Mouse (Mus musculus) left cerebral cortex, adult 2 months (tissue): Measurements from ENCODE around the gene Cldn14. TPM values are rescaled to one million over a fixed set of nuclear protein-coding genes. Genes with fewer than 3 reads are reported as not detected.

Experiments
- DNase-seq, 2 experiments: peaks; one replicate each; pipeline ENCODE4 v3.0.0; 2021 to 2022; ENCODE audit warnings: low spot score in 2 of 2, mixed read lengths in 1 of 2; ENCODE audit errors: extremely low spot score in 1 of 2
- H3K27ac ChIP-seq: fragments of 200-600 bp; 2 replicates; pipeline ENCODE4 v1.8.1; 2022
- H3K4me3 ChIP-seq: fragments of 200-600 bp; 2 replicates; pipeline ENCODE4 v1.8.1; 2022
- CTCF ChIP-seq: fragments of 200-600 bp; IDR thresholded peaks from 2 replicates; pipeline ENCODE4 v1.8.1; 2022; ENCODE audit warnings: antibody characterized with exemption, mild to moderate bottlenecking, moderate library complexity
- intact Hi-C: fragments of 180-260 bp; cut with DNase I; formaldehyde crosslinking; loops from one replicate; pipeline ENCODE4 v1.15.1; 2025
- long read RNA-seq, 2 experiments: library from polyadenylated mRNA; stranded (forward); transcript quantifications; one replicate each; pipeline ENCODE4 v2.0.0; 2021; ENCODE audit warnings: borderline mapping rate in 2 of 2
- total RNA-seq, 2 experiments: library from RNA; stranded (reverse); gene quantifications; 2 replicates each; pipeline ENCODE4 v1.2.3; 2021

Gene Cldn14
- total RNA-seq = 1 to 10 TPM in 1 of 2 experiments, under 1 TPM in 1; 0.63 to 1.0 TPM
- long read RNA-seq, experiment 1 = 0 reads
- long read RNA-seq, experiment 2 = 0 reads

DNA sequence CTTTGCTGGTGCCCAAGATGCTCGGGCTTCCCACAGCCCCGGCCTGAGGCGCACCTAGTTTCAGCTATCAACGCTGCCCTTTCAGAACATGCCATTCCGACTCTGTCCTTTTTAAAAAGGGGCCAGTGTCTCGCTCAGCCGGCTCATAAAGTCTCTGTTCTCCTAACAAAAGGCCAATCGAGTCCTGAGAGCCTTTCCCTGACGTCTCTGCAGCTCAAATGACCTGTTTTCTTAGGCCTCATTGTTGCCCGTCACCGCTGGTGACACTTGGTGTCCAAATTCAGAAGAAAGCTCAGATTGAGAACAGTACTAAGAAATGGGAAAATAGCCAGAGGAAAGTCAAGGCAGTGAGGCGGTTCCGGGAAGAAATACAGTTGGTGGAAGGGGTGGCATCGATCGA is at the start of gene Cldn14:
Gene Cldn14 (minus strand): TSS at position 101 of the 400 bp plus-strand sequence.
- Histone ChIP-seq H3K27ac (no peak within 1 kb of the TSS), H3K4me3 (no peak within 1 kb of the TSS)
- intact Hi-C loops = no loop called here
- DNase-seq = no peak
- TF ChIP-seq CTCF = no peak

DNA sequence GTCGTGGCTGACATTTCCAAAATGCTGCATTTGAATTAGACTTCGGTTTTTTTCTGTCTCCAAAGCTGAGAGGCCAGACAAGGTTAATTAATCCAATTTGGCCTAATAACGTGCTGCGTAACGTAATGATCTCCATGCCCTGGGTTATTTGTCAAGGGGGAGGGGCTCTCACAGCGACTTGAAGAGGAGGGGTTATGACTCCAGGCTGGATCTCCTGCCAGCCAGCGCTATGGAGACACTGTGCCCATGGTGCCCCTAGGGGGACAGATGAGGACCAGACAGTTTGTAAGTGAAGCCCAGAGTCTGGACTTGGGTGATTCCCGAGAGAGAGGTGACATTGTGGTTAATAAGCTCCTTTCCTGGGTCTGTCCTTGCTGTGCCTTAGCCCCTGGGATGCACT is 46.9 kb upstream of the Cldn14 start:
- intact Hi-C loops = no loop called here
- no peak for DNase-seq
- TF ChIP-seq CTCF = no peak
- no peak overlapping the region for H3K4me3 ChIP-seq
- H3K27ac ChIP-seq = no peak overlapping the region

DNA sequence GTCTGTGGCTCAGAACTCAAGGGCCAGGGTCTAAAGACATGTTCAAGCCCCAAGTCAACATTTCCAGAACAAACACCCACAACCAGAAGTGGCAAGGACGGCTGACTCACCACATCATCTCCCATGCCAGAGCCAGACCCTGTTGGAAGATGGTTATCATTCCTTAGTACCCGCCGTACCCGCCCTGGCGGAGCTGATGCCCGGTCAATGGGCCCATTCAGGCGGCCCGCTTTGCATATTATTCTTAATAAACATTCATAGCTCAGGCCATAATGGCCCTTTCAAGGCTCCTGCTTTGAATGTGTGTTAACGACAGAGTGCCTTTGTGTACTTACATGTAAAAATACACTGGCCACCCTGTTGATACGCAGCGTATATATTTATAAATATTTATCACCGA is 46.5 kb upstream of the Cldn14 start:
- intact Hi-C loops = no loop called here
- DNase-seq = no peak
- Histone ChIP-seq H3K4me3 (no peak overlapping the region), H3K27ac (no peak overlapping the region)
- no peak for TF ChIP-seq CTCF

DNA sequence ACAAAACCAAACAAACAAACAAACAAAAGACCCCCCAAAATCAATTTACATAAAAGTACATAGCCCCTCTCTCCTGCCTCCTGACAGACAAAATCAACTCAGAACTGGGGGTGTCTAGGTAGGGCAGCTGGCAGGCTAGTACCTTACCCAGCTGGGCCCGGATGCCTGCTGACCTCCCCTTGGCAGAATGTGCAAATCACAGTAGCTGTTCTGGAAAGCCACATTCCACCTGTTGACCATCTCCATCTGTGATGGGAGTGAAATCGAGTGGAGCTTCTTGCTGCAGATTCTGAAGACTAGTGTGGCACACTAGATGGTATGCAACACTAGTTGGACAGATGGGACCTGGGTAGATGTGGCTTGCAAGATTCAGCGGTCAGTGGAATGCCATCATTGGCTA is 41.7 kb upstream of the Cldn14 start:
- Histone ChIP-seq H3K4me3 (no peak overlapping the region), H3K27ac (no peak overlapping the region)
- no peak for TF ChIP-seq CTCF
- intact Hi-C loops = no loop called here
- DNase-seq = no peak

DNA sequence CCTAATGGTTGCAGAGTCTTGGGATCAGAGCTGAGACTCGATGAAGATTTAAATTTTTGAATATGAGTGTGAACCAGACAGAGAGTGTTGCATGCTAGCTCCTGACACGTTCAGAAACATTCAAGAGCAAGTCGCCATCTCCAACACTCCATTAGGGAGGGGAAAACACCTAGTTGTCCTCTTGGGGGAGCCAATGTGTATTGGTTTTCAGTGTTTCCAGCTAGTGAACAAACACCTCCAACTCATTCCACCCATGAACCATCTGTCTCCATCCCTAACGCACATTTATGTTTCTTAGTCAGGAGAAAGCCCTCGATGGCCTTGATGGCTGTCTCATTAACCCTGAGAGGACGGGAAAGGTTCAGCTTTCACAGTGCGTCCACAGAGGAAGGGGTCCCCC is 36.4 kb upstream of the Cldn14 start:
- Histone ChIP-seq H3K27ac (no peak overlapping the region), H3K4me3 (no peak overlapping the region)
- peak; percentile 24; the same call in 1 of the 2 replicates for TF ChIP-seq CTCF
- intact Hi-C loops = no loop called here
- DNase-seq = peak in 1 of 2 experiments; percentile 10

DNA sequence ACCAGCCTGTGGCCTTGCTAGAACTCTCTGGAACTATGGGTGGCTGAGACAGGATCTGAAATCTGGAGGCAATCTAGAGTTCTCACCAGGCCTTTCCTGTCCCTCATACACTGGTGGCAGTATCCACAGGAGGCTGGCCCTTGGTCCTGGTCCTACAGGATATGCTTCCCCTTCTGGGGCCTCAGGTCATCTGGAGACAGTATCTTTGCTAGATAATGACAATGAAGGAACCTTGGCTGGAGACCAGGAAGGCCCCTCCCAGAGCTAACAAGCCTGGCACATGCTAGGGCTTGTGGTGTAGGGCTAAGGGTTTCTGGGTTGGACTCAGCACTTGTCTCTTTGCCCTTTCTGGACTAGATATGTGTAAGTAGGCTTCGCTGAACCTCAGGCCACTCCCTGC is 35.2 kb upstream of the Cldn14 start:
- DNase-seq = no peak
- intact Hi-C loops = no loop called here
- Histone ChIP-seq H3K27ac (no peak overlapping the region), H3K4me3 (no peak overlapping the region)
- TF ChIP-seq CTCF = no peak

DNA sequence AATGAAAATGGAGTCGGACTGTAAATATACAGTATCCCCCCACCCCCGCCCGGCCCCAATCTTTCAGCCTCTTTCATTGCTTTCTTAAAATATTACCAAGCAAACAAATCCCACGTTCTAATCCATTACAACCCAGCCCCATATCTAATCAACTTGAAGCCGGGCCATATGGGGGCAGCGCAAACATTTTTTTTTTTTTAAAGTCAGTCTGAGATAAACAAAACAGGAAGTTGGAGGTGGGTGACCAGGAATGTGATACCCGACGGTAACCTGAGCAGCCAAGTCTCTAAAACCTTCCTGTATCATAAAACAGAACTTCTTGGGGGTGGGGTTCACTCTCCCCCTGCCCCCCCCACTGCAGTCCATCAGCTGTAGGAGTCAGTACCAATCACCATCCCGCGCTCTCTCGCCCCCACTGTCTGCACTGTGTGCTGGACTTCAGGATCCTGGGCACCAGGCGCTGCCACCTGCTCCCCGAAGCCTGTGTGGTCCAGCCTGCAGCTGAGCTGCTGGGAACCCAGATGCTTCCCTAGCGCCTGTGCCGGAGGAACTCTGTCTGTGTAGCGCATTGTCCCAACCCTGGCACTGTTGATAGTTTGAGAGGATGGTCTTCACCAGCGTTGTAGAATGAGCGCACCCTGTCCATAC is 32.6 kb upstream of the Cldn14 start:
- no peak overlapping the region for H3K4me3 ChIP-seq
- intact Hi-C loops = no loop called here
- no peak for TF ChIP-seq CTCF
- H3K27ac ChIP-seq = no peak overlapping the region
- DNase-seq = no peak

DNA sequence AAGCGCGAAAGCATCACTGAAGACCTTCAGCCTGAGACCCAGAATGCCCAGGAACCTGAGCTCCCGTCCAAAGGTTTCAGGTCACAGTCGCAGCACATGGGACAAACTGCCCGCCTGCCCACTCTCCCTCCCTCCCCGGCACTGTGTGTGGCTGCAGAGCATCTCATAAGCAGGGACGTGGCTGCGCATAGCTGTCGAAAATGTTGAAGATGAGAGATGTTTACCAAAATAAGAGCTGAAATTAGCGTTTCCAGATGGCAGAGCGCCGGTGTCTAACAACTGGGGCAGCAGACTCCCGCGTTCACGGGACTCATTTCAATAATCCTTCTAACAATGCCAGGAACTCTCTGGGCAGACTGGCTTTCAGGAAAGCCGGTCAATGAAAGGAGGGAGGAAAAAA is 31.8 kb upstream of the Cldn14 start:
- DNase-seq = no peak

DNA sequence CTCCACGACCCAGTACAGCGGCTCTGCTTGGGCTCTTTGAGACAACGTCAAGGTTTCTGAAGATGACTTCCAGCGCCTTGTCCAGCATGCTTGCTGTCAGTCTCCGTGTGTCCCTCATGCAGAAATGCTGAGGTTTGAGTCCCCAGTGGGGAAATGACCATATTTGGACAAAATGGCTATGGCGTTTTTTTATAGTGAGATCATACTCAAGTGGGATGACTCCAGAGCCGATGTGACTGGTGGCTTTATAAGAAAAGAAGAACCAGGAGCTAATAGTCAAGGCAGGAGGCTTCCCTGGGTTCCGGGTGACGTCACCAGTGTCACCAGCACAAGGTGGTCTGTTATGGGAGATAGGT is 30.3 kb upstream of the Cldn14 start:
- no peak for DNase-seq
- intact Hi-C loops = loop anchor here (1.0 kb wide), 1 partner anchor 219 kb away; no protein-coding TSS in a partner anchor
- TF ChIP-seq CTCF = no peak
- Histone ChIP-seq H3K4me3 (no peak overlapping the region), H3K27ac (no peak overlapping the region)

More for the DNA sequence above, 31.8 kb upstream of the Cldn14 start:
- TF ChIP-seq CTCF = no peak
- intact Hi-C loops = no loop called here
- no peak overlapping the region for H3K27ac ChIP-seq
- no peak overlapping the region for H3K4me3 ChIP-seq

DNA sequence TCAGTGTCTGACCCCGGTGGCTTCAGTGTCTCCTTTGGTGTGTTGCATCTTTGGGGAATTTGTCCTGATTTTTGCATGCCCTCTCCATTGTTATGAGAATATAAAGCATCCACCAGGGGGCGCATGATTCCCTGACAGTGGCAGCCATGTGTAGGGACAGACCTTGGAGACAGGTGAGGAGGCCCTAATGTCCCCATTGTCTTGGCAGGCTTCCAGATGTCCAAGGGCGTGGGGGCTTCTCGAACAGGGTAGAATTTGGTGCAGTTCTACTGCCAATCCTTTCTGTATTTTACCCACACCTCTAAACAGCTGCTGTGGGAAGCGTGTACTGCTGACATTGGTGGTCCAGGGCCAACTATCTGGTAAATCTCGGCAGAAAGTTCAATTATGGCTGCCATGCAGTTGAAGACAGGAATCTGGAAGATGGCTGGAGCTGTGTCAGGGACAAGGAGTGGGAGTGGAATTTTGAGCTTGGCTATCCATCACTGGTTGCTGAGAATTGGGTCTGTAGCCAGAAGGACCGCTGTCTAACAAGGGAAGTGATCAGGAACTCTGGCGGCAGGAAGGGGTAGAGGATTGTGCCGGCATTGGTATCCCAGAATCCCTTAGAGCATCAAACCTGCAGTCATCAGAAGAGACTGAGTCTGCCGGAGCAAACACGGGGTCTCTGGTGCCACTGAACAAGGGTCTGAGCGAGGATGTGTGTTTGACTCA is 29.8 kb upstream of the Cldn14 start:
- peak; percentile 37 to 57 for DNase-seq
- Histone ChIP-seq H3K27ac (no peak overlapping the region), H3K4me3 (no peak overlapping the region)
- intact Hi-C loops = loop anchor here (1.0 kb wide), 1 partner anchor 220 kb away; no protein-coding TSS in a partner anchor
- peak; percentile 78 for TF ChIP-seq CTCF

DNA sequence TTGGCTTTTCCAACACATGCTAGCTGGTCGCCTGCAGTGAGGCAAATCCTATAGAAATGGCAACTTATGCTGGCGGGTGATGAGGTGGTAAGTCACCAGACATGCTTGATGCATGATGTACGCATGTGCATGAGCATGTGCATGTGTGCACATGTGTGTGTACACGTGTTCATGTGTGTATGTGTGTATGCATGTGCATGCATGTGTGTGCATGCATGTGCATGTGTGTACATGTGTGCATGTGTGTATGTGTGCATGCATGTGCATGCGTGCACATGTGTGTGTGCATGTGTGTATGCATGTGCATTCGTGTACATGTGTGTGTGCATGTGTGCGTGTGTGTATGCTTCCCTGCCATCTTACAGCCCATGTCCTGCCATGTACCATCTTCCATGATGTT is 28.6 kb upstream of the Cldn14 start:
- no peak for TF ChIP-seq CTCF
- intact Hi-C loops = no loop called here
- no peak overlapping the region for H3K27ac ChIP-seq
- no peak overlapping the region for H3K4me3 ChIP-seq
- no peak for DNase-seq

DNA sequence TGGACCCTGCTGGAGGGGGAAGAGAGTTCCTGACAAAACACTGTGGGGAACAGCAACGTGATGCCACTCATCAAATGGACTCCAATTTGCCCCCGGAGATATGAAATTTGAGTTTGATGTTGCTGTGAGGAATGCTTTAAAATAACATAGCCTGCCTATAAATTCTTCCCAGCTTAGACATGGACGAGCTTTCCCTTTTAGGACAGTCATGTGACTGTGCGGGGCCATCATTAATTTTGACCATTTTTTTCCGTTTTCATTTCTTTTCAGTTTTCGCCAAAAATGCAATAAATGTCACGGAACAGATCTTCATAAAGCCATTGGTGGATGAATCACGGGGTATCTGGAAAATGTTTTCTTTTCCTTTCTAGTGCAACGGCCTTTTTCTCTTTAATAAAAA is 25.5 kb upstream of the Cldn14 start:
- intact Hi-C loops = no loop called here
- no peak overlapping the region for H3K4me3 ChIP-seq
- H3K27ac ChIP-seq = no peak overlapping the region
- DNase-seq = no peak
- TF ChIP-seq CTCF = no peak

DNA sequence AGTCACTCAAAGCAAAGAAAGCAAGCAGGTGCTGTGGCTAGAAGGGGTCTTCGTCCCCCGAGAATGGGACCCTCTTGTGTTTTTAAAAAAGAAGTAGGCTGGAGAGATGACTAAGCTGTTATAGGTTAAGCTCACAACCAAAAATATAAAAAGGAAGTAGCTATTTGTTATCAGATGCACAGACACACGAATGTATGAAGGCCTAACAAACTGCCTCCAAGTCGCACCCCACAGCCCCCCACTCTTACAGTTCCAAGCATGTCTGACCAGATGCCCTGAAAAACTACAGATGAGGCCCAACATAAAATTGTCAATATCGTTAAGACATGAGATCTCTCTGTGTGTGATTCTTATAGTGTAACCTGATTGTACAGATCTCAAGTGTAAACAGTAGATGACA is 23.6 kb upstream of the Cldn14 start:
- no peak overlapping the region for H3K27ac ChIP-seq

More for the DNA sequence above, 23.6 kb upstream of the Cldn14 start:
- TF ChIP-seq CTCF = no peak
- intact Hi-C loops = no loop called here
- no peak for DNase-seq
- H3K4me3 ChIP-seq = no peak overlapping the region
